Mouse (Mus musculus) ES-E14 (cell line): ENCODE measurements at regions not wholly inside any gene's neighbourhood (a gene's known extent, or its start where the extent isn't known, plus 50 kb on each side); places are given as distances from the start of the nearest gene placed in this dataset.

Source experiments
- CHD2 ChIP-seq: IDR thresholded peaks from 2 replicates; pipeline ENCODE4 v1.6.1; 2014; ENCODE audit warnings: mild to moderate bottlenecking, low read depth, low read length, inconsistent platforms
- HCFC1 ChIP-seq: IDR thresholded peaks from 2 replicates; pipeline ENCODE4 v1.6.1; 2012; ENCODE audit warnings: low read length, inconsistent platforms, borderline replicate concordance; ENCODE audit not compliant: insufficient read depth
- MAFK ChIP-seq: IDR thresholded peaks from 2 replicates; pipeline ENCODE4 v1.6.1; 2014; ENCODE audit warnings: mild to moderate bottlenecking, low read depth, low read length, inconsistent platforms; ENCODE audit not compliant: insufficient read depth
- ZC3H11A ChIP-seq: IDR thresholded peaks from 2 replicates; pipeline ENCODE4 v1.6.1; 2012; ENCODE audit warnings: low read depth, mild to moderate bottlenecking, inconsistent platforms, low read length, borderline replicate concordance
- ZNF384 ChIP-seq: IDR thresholded peaks from 2 replicates; pipeline ENCODE4 v1.6.1; 2012; ENCODE audit warnings: low read depth, low read length, inconsistent platforms

GRCm38 (mm10) chr1:7823969-7824368 lies 3016.3 kb downstream of the Gm37988 start:
- TF ChIP-seq ZC3H11A (no peak), MAFK (no peak), HCFC1 (no peak), ZNF384 (no peak), CHD2 (no peak)
